Mouse (Mus musculus) heart, adult 18-20 months (tissue): ENCODE data around the gene Mff. TPM values are rescaled to one million over a fixed set of nuclear protein-coding genes. Genes with fewer than 3 reads are reported as not detected.
A peak's percentile ranks its signal among the peaks of the same experiment; 100 is the strongest.

Source experiments
- DNase-seq, 2 experiments: peaks; one replicate each; pipeline ENCODE4 v3.0.0; 2021 to 2022; ENCODE audit warnings: mixed read lengths in 1 of 2
- total RNA-seq, 2 experiments: library from RNA; stranded (reverse); gene quantifications; 2 replicates each; pipeline ENCODE4 v1.2.3; 2021

The Mff gene
- total RNA-seq, 2 experiments from 2014 or later = 162 to 180 TPM

DNA sequence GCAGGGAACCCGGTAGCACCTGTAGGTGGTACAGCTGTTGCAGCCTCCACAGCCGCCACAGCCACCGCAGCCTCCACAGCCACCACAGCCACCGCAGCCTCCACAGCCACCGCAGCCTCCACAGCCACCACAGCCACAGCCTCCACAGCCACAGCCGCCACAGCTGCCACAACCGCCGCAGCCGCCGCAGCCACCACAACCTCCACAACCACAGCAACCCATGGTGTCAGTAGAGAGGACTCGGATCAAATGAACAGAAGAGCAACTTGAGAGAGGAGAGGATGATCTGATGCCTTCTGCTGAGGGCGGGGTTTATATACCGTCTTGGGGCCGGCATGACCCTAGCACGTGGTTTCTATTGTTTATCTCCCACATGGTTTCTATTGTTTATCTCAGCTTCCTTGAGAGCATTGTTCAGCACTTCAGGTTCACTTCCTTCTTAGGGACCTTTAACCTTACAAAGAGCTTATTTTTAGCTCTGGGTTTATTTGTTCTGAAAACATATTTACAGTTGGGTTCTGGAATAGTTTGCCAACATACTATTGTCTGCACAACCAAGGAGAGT lies 46.4 kb downstream of the Mff start, which contains the start of gene Gm47791:
Gene Gm47791, minus strand, starts transcription at position 222 of the 565 bp plus-strand sequence.
- no peak for DNase-seq

DNA sequence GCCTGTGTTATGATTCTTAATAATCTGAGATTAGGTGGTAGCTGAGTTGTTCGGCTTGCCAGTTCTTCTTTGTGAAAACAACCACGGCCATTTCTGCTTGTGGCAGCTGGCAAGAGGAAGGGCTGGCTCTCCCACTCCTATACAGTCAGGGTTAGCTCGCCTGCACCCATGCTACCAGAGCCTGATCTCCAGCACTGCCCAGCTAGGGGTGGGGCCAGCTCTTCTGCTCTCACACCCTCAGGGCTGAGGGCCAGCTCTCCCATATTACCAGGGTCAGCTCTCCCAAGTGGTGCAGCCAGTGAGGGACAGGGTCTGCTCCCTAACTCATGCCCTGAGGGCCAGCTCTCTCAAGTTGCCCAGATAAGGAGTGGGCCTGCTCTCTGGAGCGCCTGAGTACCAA lies 47.7 kb downstream of the Mff start:
- DNase-seq = no peak

- DNase-seq = no peak
These were observed 48.5 kb downstream of the Mff start for GRCm38 (mm10) chr1:82773208-82773607.

GRCm38 (mm10) chr1:82775293-82775692 lies 50.6 kb downstream of the Mff start:
- DNase-seq = no peak

- DNase-seq = no peak
These were observed 54.8 kb downstream of the Mff start for GRCm38 (mm10) chr1:82779388-82779966.

DNA sequence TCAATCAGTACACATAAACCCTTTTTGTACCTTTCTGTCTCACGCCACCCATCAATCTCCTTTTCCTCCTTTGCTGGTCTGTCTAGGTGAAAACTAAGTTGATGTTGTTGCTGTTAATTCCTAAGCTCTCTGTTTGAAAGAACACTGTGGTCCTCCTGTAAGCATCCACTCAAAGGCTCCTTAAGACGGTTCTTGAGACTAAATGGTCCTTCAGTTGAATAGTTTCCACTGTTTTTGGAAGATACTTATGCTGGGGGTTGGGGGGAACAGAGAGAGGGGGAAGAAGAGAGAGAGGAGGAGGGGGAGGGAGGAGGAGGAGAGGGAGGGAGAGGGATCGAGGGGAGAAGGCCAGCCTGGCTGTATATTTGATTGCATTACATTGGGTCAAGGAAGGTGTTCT lies 58.9 kb downstream of the Mff start:
- DNase-seq = no peak

GRCm38 (mm10) chr1:82785546-82785945 lies 60.9 kb downstream of the Mff start:
- peak in 1 of 2 experiments; percentile 14 for DNase-seq

DNA sequence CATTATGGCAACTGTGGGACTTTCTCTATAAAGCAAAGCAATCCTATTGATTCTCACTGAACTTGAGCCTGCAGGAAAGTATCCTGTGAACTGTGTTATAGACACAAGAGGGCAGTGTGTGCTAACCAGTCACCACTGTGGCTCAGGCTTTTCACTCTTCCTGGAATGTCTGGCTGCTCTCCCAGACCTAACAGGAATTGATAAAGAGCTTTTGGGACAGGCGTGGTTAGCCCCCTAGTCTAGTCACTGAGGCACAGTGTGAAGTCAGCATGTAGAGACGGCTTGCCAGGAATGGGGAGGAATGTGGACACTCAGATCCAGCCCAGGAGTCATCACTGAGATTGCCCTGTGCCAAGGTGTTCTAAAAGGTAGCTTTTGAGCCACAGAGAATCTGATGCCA lies 62.7 kb downstream of the Mff start:
- DNase-seq = peak; percentile 84 to 86

- DNase-seq = no peak
These were observed 63.4 kb downstream of the Mff start for GRCm38 (mm10) chr1:82788070-82788469.

DNA sequence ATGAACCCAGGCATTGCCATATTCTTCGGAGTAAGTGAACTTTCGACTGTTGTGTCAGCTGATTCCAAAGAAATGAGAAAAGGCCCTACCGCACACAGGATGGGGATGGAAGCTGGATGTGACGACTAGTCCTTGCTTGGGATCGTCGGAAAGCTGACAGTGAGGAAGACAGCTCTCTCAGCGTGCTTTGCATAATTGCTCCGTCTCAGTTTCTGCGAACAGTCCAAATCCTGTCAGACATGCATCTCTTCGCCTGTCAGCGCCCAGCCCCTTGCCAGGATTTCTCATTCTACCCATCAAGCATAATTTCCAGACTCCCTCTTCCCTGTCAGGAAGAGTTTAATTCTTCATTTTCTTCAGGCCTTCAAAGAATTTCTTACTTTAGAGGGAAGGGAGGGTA lies 66.4 kb downstream of the Mff start:
- DNase-seq = no peak

DNA sequence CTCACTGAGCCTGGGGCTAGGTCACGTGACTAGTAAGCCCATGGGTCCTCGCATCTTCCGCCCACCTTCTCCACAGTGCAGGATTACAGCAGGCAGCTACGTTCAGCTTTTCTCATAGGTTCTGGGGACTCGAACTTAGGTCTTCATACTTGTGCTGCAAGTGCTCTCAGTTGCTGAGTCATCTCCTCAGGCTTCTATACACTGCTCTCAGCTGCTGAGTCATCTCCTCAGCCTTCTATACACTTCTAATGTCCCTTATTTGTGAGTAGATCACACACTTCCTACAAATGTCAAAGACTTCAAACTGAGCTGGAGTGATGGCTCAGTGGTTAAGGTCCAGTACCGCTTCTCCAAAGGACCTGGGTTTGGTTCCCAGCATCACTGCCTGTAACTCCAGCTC lies 67.5 kb downstream of the Mff start:
- DNase-seq = no peak

DNA sequence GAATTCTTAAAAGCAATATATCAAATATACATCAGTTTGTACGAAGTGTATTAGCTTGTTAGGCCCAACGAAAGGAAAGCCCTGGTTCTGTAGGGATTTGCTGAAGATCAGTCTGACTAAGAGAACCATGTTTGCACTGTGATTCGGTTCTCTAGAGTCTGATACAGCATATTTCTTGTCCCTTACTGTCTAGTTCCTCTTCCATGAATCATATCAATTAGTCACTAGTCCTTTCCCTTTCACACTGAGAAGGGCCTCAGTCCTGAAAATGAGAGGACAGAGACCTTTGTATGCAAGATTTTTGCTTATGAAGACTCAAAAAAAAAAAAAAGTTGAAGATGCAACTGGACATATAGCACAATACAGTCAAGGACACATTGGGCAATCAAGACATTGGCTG lies 68.4 kb downstream of the Mff start:
- no peak for DNase-seq

DNA sequence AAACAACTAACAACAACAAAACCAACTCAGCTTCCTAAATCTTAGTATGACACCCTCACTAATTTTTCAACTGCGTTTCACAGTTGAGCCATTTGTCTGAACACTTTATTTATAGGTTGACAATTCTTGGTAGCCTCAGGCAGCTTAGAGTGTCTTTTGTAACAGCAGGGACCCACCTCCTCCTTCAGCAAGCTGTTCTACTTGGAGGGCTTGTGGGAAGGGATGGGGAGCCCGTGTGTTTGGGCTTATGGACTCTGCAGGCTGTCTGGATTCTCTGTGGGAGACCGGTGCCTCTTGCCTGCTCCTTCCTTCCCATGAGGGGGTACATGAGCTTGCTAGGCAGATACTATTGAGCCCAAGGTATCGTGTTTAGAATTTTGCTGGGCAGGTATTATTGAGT lies 69.3 kb downstream of the Mff start:
- no peak for DNase-seq

GRCm38 (mm10) chr1:82795211-82795610 lies 70.5 kb downstream of the Mff start:
- DNase-seq = no peak

DNA sequence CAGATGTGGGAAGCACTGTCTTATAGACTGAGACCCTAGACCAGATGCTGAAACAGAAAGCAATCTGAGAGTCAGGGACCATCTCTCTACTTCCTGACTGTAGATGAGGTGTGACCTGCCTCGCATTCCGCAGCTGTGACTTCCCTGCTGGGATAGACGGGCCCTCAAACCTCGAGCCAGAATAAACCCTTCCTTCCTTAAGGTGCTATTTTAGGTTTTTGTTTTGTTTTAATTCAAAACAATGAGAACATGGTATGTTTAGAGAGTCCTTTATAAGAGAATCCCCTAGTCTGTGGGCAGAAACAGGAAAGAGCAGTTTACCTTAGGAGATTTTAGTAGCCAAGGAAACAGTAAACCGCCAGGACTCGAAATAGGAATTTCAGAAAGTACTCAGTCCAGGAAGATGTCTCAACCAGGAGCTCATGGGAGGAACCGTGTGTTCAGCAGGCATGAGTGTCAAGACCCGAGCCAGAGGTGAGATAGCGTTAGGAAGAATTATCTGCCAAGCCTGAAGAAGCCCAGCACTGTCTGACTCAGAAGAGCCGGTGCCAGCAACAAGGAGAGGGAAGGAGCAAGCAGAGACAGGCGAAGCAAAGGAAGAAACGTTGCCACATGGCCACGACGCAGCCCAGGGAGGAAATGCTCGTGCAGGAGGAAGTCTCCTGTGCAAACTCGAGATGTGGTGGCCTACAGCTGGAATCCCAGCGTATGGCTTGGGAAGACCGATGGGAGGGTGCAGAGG lies 71.2 kb downstream of the Mff start:
- peak in 1 of 2 experiments; percentile 27 for DNase-seq

GRCm38 (mm10) chr1:82797088-82797487 lies 72.4 kb downstream of the Mff start:
- DNase-seq = no peak

DNA sequence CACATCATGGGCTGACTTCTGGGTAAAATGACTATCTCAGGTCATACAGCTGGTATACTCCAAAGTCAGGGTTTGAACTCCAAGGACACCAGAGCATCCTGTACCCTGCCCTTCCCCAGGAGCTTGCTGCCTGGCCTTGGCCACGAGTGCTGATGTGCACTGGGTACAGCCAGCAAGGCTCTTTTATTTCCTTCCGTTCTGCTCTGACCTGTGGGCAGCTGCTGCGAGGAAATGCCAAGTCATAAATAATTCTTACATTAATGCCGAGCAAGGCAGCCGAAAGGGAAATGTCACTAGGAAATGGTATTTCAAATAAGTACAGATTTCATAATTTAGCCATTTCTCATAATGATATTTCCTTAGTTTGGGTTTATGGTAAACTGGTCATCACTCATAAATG lies 73.6 kb downstream of the Mff start:
- DNase-seq = peak in 1 of 2 experiments; percentile 42

DNA sequence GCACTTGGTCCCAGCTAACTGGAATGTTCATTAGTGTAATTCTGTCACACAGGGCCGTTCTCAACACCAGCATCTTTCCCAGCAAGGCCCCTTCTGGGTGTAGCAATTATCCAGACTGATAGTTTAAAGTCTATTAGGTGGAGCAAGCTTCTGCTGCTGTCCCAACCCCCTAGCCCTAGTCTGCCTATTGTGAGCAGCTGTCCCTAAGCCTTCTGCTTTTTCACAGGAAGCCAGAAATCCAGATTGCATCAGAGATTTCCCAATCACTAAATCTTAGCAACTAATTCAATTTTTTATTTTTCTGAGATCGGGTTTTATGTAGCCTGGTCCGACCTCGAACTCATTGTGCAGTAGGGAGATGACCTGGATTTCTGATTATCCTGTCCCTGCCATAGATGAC lies 74.2 kb downstream of the Mff start:
- peak in 1 of 2 experiments; percentile 24 for DNase-seq

DNA sequence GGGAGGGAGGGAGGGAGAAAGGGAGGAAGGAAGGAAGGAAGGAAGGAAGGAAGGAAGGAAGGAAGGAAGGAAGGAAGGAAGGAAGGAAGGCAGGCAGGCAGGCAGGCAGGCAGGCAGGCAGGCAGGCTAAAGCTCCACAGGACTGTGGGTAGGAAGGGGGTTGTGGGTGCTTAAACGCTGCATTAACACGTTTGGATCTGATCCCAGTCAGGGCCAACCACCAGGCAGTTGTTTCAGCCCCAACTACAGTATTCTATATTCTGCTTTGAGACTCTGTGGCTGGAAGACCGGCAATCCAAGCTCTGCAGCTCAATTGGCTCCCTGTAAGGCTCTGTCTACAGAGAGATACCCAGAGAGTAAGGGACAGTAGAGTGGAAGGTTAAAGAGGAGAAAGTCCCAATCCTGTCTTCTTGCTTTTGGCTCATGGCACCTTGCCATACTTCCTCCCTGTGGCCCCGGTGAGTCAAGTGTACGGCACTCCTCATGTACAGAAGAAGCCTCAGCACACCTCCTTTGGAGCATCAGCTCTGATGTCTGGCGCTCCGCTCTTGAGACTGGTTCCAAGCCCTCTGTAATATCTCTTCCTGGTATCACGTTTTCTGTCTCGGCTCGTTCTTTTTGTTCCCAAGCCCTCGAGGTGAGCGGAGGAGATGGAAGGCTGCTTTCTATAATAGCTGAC lies 76.6 kb downstream of the Mff start:
- DNase-seq = no peak
